Mouse (Mus musculus): ENCODE measurements around the gene Ripor3. TPM values are rescaled to one million over a fixed set of nuclear protein-coding genes. Genes with fewer than 3 reads are reported as not detected.

Gene Ripor3
- polyA plus RNA-seq, 2 experiments = 5.3 to 21.0 TPM

DNA sequence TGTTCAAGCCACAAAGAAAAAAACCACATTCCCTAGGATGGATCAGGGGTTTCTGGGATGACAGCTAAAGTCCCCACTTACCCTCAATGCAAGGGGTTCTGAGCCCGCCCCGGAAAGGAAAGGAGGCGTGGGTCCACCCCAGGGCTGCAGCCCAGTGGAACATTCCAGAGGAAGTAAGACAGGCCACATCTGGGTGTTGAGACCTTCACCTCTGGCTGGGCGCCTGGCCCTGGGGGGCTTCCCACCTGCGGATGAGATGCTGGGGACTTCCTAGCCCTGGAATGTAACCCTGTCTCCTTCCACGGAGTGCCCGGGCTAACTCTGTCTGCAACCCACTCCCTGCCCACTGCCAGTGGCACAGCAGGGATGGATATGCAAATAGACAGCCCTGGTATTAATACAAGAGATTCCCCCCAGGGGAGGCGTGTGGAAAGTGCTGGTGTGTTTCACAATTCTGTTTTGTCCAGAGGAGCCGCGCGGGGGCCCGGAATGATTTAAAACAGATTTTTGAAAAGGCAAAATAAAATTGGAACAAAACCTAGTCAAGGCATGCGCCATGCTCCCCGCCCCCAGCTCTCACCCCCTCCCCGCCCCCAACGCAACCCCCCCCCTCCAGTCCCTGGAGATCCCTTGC, 38.7 kb upstream of the Ripor3 start:
- no peak for ATAC-seq (ENCODE audit: low FRiP score, low read depth)
- H3K36me3 ChIP-seq (ENCODE audit: control insufficient read depth, insufficient read depth, low read length) = no peaks in the 10 kb centered on the region
- H3K4me2 ChIP-seq (replicated peaks; ENCODE audit: low read depth, low read length, severe bottlenecking) = peak overlapping the region; percentile 91
- H3K4me1 ChIP-seq (ENCODE audit: control insufficient read depth, insufficient read depth, low read length) = peaks cover 31% of the 10 kb centered on the region
- H3K9me3 ChIP-seq (ENCODE audit: control insufficient read depth, low read length) = no peaks in the 10 kb centered on the region
- H3K9ac ChIP-seq (ENCODE audit: low read depth, low read length, severe bottlenecking) = peak overlapping the region; percentile 50; the same call in 1 of the 2 replicates
- peak overlapping the region; percentile 50 for H3K4me3 ChIP-seq (replicated peaks; ENCODE audit: low read length)
- DNase-seq (ENCODE audit: low spot score) = no peak
- H3K27ac ChIP-seq (replicated peaks; ENCODE audit: low read depth, low read length) = 0 out of 2 replicates have a peak overlapping the region, but pooled peaks have one; percentile 8
- WGBS = 12% methylated on average over 15 of the region's 16 CpGs
- peaks cover 4% of the 10 kb centered on the region; the same call in 1 of the 2 replicates for H3K27me3 ChIP-seq (ENCODE audit: control insufficient read depth, insufficient read depth, low read length)
- no peak for TF ChIP-seq POLR2A (IDR thresholded peaks at IDR 0.05; ENCODE audit: borderline replicate concordance, extremely low read depth, insufficient read depth, insufficient read length)

DNA sequence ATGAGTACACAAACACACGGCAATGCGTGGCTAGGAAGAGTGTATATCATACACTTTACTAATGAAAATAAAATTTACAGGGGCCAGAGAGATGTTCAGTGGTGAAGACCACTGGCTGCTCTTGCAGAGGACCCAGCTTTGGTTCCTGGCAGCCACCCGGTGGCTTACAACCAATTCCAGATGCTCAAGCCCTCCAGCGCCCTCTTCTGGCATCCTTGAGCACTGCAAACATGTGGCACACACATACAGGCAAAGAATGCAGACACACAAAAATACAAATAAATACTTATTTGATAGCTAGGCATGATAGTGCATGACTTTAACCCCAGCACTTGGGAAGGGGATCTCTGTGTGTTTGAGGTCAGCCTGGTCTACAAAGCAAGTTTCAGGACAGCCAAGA, 36.0 kb upstream of the Ripor3 start:
- H3K4me2 ChIP-seq (replicated peaks; ENCODE audit: low read depth, low read length, severe bottlenecking) = no peak overlapping the region
- peaks cover 31% of the 10 kb centered on the region for H3K4me1 ChIP-seq (ENCODE audit: control insufficient read depth, insufficient read depth, low read length)
- WGBS = 76% methylated on average over 4 of the region's 4 CpGs
- H3K36me3 ChIP-seq (ENCODE audit: control insufficient read depth, insufficient read depth, low read length) = no peaks in the 10 kb centered on the region
- ATAC-seq (ENCODE audit: low FRiP score, low read depth) (no peak), DNase-seq (ENCODE audit: low spot score) (no peak)
- H3K9me3 ChIP-seq (ENCODE audit: control insufficient read depth, low read length) = no peaks in the 10 kb centered on the region
- H3K27me3 ChIP-seq (ENCODE audit: control insufficient read depth, insufficient read depth, low read length) = peaks cover 4% of the 10 kb centered on the region; the same call in 1 of the 2 replicates
- H3K4me3 ChIP-seq (replicated peaks; ENCODE audit: low read length) = no peak overlapping the region
- no peak for TF ChIP-seq POLR2A (IDR thresholded peaks at IDR 0.05; ENCODE audit: borderline replicate concordance, extremely low read depth, insufficient read depth, insufficient read length)
- peak overlapping the region; percentile 71 for H3K27ac ChIP-seq (replicated peaks; ENCODE audit: low read depth, low read length)
- H3K9ac ChIP-seq (ENCODE audit: low read depth, low read length, severe bottlenecking) = no peak overlapping the region

DNA sequence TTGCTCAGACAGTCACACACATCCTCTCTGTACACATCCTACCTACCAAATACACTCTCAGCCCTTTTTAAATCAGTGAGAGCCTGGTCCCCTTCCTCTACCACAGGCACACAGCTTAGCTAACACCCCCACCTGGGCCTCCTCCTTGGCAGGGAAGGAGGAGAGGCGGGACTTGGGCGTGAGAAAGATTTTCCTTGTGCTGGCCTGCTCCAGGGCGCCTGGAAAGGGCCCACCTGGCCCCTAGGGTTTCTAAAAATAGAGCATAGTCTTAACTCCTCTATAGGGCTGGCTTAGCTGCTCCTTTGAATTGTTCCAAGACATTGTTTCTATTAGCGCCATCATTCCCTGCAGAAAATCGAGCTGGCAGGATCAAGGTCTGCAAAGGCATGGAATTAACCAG, 35.4 kb upstream of the Ripor3 start:
- peak overlapping the region; percentile 25 for H3K4me2 ChIP-seq (replicated peaks; ENCODE audit: low read depth, low read length, severe bottlenecking)
- no peak overlapping the region for H3K9ac ChIP-seq (ENCODE audit: low read depth, low read length, severe bottlenecking)
- H3K27ac ChIP-seq (replicated peaks; ENCODE audit: low read depth, low read length) = peak overlapping the region; percentile 71
- no peak for TF ChIP-seq POLR2A (IDR thresholded peaks at IDR 0.05; ENCODE audit: borderline replicate concordance, extremely low read depth, insufficient read depth, insufficient read length)
- peaks cover 4% of the 10 kb centered on the region; the same call in 1 of the 2 replicates for H3K27me3 ChIP-seq (ENCODE audit: control insufficient read depth, insufficient read depth, low read length)
- DNase-seq (ENCODE audit: low spot score) (peak; percentile 92), ATAC-seq (ENCODE audit: low FRiP score, low read depth) (peak; percentile 86)
- H3K4me3 ChIP-seq (replicated peaks; ENCODE audit: low read length) = no peak overlapping the region
- peaks cover 31% of the 10 kb centered on the region for H3K4me1 ChIP-seq (ENCODE audit: control insufficient read depth, insufficient read depth, low read length)
- H3K9me3 ChIP-seq (ENCODE audit: control insufficient read depth, low read length) = no peaks in the 10 kb centered on the region
- H3K36me3 ChIP-seq (ENCODE audit: control insufficient read depth, insufficient read depth, low read length) = no peaks in the 10 kb centered on the region
- WGBS = 8% methylated on average over 5 of the region's 5 CpGs

DNA sequence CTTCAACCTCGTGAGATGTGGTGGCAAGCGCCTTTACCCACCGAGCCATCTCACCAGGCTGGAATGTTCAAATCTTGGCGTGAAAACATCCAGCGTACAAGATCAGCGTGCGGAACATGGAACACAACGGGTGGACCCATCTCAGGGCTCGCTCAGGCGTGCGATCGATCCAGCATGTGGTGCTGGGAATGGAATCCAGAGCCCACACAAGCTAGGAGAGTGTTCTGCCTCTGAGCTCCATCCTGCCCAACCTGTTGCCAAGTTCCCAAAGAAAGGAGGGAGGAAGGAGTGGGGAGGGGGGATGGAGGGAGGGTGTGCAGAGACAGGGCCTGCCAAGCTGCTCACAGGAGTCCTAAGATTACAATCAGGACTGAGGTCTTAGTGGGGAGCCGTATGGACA, 34.9 kb upstream of the Ripor3 start:
- H3K36me3 ChIP-seq (ENCODE audit: control insufficient read depth, insufficient read depth, low read length) = no peaks in the 10 kb centered on the region
- DNase-seq (ENCODE audit: low spot score) (peak; percentile 58), ATAC-seq (ENCODE audit: low FRiP score, low read depth) (peak; percentile 67)
- peak overlapping the region; percentile 25 for H3K4me2 ChIP-seq (replicated peaks; ENCODE audit: low read depth, low read length, severe bottlenecking)
- 63% methylated on average over 13 of the region's 13 CpGs for WGBS
- peaks cover 31% of the 10 kb centered on the region for H3K4me1 ChIP-seq (ENCODE audit: control insufficient read depth, insufficient read depth, low read length)
- H3K27ac ChIP-seq (replicated peaks; ENCODE audit: low read depth, low read length) = peak overlapping the region; percentile 71
- H3K27me3 ChIP-seq (ENCODE audit: control insufficient read depth, insufficient read depth, low read length) = peaks cover 4% of the 10 kb centered on the region; the same call in 1 of the 2 replicates
- no peak overlapping the region for H3K4me3 ChIP-seq (replicated peaks; ENCODE audit: low read length)
- no peak overlapping the region for H3K9ac ChIP-seq (ENCODE audit: low read depth, low read length, severe bottlenecking)
- no peaks in the 10 kb centered on the region for H3K9me3 ChIP-seq (ENCODE audit: control insufficient read depth, low read length)
- no peak for TF ChIP-seq POLR2A (IDR thresholded peaks at IDR 0.05; ENCODE audit: borderline replicate concordance, extremely low read depth, insufficient read depth, insufficient read length)

DNA sequence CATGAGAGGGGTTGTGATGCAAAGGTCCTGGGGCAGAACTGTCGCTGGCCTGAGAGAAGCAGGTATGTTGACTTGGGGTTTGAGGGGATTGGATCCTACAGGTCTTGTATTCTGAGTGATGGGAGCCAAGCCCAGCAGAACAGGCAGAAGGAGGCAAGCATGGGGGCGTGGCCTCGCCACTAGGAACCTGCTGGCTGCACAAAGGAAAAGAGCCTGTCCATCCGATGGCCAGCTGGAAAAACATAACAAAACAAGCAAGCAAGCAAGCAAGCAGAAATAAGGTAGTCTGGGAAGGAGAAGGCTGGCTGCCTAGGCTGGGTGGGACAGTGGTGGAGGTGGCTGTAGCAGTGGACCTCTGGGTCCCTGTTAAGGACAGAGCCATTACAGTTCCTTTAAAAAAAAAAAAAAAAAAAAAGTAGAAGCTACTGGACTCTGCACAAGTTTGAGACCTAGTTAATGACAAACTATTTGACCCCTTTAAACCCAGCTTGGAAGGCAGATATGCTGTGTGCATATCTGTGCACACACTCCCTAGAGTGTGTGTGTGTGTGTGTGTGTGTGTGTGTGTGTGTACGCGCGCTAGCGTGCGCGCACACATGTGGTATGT, 34.4 kb upstream of the Ripor3 start:
- Histone ChIP-seq H3K9me3 (ENCODE audit: control insufficient read depth, low read length) (no peaks in the 10 kb centered on the region), H3K4me2 (replicated peaks; ENCODE audit: low read depth, low read length, severe bottlenecking) (no peak overlapping the region), H3K4me3 (replicated peaks; ENCODE audit: low read length) (no peak overlapping the region), H3K27me3 (ENCODE audit: control insufficient read depth, insufficient read depth, low read length) (peaks cover 4% of the 10 kb centered on the region; the same call in 1 of the 2 replicates), H3K4me1 (ENCODE audit: control insufficient read depth, insufficient read depth, low read length) (peaks cover 31% of the 10 kb centered on the region), H3K9ac (ENCODE audit: low read depth, low read length, severe bottlenecking) (no peak overlapping the region), H3K27ac (replicated peaks; ENCODE audit: low read depth, low read length) (peak overlapping the region; percentile 71), H3K36me3 (ENCODE audit: control insufficient read depth, insufficient read depth, low read length) (no peaks in the 10 kb centered on the region)
- 73% methylated on average over 10 of the region's 10 CpGs for WGBS
- TF ChIP-seq POLR2A (IDR thresholded peaks at IDR 0.05; ENCODE audit: borderline replicate concordance, extremely low read depth, insufficient read depth, insufficient read length) = no peak
- DNase-seq (ENCODE audit: low spot score) = no peak
- ATAC-seq (ENCODE audit: low FRiP score, low read depth) = no peak

Data from limb, embryonic 14.5 days (tissue).